Mouse (Mus musculus) embryonic fibroblast, embryonic 13.5 days (primary cell): Measurements from ENCODE around the gene Tmod3. TPM values are rescaled to one million over a fixed set of nuclear protein-coding genes. Genes with fewer than 3 reads are reported as not detected.

Experiments
- H3K27ac ChIP-seq: 2 replicates; pipeline ENCODE4 v1.5.1; 2012; ENCODE audit warnings: low read length, control low read depth, inconsistent platforms; ENCODE audit not compliant: insufficient read depth
- H3K4me1 ChIP-seq: 2 replicates; pipeline ENCODE4 v1.6.1; 2011; ENCODE audit warnings: low read length; ENCODE audit not compliant: control insufficient read depth, insufficient read depth
- H3K4me3 ChIP-seq: 2 replicates; pipeline ENCODE4 v1.5.1; 2011; ENCODE audit warnings: mild to moderate bottlenecking, control low read depth, low read length; ENCODE audit not compliant: insufficient read depth
- CTCF ChIP-seq: IDR thresholded peaks from 2 replicates; pipeline ENCODE4 v1.5.1; 2011; ENCODE audit warnings: mild to moderate bottlenecking, control low read depth, low read length, moderate library complexity, borderline replicate concordance; ENCODE audit not compliant: insufficient read depth
- POLR2A ChIP-seq: IDR thresholded peaks from 2 replicates; pipeline ENCODE4 v1.6.1; 2011; ENCODE audit warnings: low read depth, mild to moderate bottlenecking, control low read depth, low read length, moderate library complexity
- polyA plus RNA-seq: library from polyadenylated mRNA; stranded (reverse); fragments of >200 nt; gene quantifications from 2 replicates; pipeline ENCODE4 v1.2.4, GENCODE M21; 2011; ENCODE audit warnings: low read depth; ENCODE audit not compliant: missing spikeins, insufficient read length

Tmod3 gene
- polyA plus RNA-seq, 1 experiment = 71.0 TPM

DNA sequence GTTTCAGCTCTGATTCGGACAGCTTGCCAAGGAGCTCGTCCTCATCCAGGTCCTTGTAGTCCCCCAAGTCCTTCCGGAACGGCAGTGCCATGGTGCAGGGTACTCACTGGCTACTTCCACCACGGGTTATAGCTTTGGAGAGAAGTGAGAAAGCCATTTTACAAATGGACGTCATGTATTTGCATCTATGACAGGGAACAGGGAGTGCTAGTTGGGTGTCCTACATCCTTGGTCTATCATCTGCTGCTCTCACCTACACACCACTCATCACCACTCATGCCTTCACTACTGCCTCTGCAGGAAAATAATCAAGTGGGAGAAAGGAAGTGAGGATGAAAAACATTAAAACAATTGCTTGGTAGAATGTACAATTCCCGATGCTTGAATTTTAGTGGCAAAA is 27.0 kb downstream of the Tmod3 start:
- no peak overlapping the region for H3K27ac ChIP-seq
- H3K4me3 ChIP-seq = no peak overlapping the region
- no peak for TF ChIP-seq CTCF
- TF ChIP-seq POLR2A = no peak
- H3K4me1 ChIP-seq = peaks cover 4% of the 10 kb centered on the region; the same call in 1 of the 2 replicates

DNA sequence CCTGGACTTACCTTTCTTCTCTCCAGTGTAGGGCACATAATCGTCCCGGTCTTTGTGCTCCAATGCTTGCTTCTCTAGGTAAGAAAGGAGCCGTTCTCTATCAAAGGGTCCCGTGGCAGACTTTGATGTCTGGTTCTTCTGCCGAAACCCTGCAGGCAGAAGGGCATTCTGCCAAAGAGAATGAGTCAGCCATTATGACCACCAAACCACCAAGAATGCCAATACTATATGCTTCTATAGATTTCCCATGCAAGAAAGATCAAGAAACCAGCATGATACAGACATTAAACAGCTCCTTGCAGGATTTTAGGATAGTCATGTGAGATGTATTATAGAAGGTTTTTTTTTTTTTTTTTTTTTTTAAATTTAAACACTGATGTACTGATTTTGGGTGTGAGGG is 30.1 kb downstream of the Tmod3 start:
- Histone ChIP-seq H3K27ac (no peak overlapping the region), H3K4me1 (peaks cover 4% of the 10 kb centered on the region; the same call in 1 of the 2 replicates), H3K4me3 (no peak overlapping the region)
- TF ChIP-seq POLR2A = no peak

DNA sequence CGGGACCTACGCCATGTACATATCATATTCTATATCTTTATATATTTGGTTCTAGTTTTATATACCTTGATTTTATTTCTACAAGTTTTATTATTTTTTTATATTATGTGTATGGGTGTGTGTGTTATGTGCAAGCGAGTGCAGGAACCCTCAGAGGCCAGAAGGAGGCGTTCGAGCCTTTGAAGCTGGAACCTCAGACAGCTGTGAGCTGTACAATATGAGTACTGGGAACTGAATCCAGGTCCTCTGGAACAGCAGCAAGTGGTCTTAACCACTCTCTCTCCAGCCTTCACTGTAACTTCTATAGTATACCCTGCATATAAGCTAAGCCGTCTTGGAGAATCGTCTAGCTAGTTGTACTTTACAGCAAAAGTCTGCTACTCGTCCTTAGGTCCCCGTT is 31.4 kb downstream of the Tmod3 start:
- TF ChIP-seq CTCF = no peak
- no peak for TF ChIP-seq POLR2A
- Histone ChIP-seq H3K27ac (no peak overlapping the region), H3K4me1 (0 out of 2 replicates have a peak, but pooled peaks cover 2% of the 10 kb centered on the region), H3K4me3 (no peak overlapping the region)

DNA sequence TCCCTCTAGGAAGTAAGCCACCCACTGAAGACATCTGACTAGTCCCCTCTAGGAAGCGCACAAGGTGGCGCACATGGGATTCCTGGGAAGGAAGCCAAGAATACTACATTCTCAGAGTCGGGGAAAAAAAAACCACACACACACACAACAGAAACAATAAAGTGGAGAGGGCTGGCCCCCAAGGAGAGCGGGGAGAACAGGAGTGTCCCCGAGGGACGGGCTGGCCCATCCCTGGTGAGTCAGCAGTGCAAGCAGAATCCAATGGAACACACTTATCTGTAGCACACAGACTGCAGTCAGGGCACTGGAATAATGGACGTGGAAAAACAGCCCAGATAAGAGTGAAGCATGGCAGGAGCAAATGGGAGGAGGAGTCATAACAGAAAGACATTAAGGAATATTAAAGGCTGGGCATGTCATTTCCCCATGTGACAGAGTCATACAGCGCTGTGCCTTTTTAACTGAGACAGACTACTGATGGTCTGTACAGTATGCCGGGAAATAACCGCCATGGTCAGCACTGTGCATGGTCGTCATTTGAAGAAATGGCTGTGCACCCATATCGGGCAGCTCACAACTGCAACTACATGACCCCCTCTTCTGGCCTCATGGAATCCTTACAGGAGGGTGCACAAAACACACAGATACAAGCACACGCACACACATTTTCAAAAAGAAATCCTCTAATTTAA is 31.9 kb downstream of the Tmod3 start:
- 0 out of 2 replicates have a peak, but pooled peaks cover 2% of the 10 kb centered on the region for H3K4me1 ChIP-seq
- no peak for TF ChIP-seq POLR2A
- TF ChIP-seq CTCF = no peak
- no peak overlapping the region for H3K27ac ChIP-seq
- no peak overlapping the region for H3K4me3 ChIP-seq

DNA sequence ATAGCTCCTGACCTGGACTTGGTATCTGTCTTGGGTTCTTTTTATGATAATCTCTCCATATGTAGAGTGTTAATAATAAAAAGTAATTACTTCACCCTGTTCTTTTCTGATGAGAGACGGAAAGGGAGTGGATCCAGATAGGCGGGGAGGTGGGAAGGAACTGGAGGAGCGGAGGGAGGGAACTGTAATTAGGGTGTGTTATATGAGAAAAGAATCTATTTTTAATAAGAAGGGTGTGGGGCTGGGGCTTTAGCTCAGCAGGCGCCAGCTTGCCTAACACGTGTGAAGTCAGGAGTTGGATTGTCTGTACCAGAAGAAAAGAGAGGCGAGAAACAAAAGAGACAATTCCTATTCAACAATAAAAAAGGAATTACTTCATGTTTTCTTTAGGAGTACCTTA is 35.8 kb downstream of the Tmod3 start:
- Histone ChIP-seq H3K27ac (no peak overlapping the region), H3K4me1 (0 out of 2 replicates have a peak, but pooled peaks cover 2% of the 10 kb centered on the region), H3K4me3 (no peak overlapping the region)
- TF ChIP-seq POLR2A (no peak), CTCF (no peak)

DNA sequence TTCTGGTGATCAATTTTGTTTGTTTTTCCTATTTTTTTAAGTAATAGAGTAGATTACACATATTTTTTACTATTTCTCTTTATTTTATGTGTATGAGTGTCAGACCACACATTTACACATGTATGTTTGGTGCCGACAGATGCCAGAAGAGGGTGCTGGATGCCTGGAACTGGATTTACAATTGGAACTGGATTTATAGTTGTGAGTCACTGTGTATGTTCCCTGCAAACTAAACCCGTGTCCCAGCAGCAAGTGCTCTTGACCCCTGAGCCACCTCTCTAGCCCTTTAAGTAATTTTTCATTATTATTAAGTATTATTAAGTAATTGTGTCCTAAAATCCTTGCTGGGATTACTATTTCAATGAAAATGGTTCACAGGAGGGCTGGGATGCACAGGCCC is 37.2 kb downstream of the Tmod3 start:
- Histone ChIP-seq H3K27ac (no peak overlapping the region), H3K4me1 (no peaks in the 10 kb centered on the region), H3K4me3 (no peak overlapping the region)
- TF ChIP-seq CTCF = no peak
- no peak for TF ChIP-seq POLR2A

DNA sequence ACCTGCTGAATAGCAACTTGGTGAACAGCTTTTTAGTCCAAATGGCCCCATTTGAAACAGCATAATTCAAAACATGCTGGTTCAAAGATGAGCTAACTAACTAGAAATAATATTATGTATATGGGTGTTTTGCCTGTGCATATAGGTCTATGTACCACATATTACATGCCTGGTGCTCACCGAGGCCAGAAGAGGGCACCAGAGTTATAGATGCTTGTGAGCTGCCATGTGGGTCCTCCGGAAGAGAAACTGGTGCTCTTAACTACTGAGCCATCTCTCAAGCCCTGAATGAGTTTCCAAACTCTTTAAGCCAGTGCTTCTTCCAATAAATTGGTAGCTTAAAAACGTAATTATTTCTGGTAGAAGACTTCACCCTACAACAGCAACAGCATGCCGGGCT is 37.7 kb downstream of the Tmod3 start:
- H3K4me1 ChIP-seq = no peaks in the 10 kb centered on the region
- TF ChIP-seq POLR2A (no peak), CTCF (peak; percentile 52; the same call in 1 of the 2 replicates)
- no peak overlapping the region for H3K4me3 ChIP-seq
- H3K27ac ChIP-seq = no peak overlapping the region

DNA sequence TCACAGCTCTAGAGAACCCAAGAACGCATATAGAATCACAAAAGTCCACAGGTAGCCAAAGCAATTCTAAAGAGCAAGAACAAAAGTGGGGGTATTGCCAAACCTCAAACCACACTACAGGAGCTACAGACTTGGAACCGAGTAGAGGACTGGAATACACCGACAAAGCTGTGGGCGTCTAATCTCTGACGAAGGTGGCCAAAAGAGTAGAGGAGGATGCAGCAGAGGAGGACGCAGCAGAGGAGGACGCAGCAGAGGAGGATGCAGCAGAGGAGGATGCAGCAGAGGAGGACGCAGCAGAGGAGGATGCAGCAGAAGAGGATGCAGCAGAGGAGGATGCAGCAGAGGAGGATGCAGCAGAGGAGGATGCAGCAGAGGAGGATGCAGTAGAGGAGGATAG is 38.5 kb downstream of the Tmod3 start:
- no peak overlapping the region for H3K4me3 ChIP-seq
- TF ChIP-seq POLR2A = no peak
- no peak for TF ChIP-seq CTCF
- H3K4me1 ChIP-seq = no peaks in the 10 kb centered on the region
- H3K27ac ChIP-seq = no peak overlapping the region

DNA sequence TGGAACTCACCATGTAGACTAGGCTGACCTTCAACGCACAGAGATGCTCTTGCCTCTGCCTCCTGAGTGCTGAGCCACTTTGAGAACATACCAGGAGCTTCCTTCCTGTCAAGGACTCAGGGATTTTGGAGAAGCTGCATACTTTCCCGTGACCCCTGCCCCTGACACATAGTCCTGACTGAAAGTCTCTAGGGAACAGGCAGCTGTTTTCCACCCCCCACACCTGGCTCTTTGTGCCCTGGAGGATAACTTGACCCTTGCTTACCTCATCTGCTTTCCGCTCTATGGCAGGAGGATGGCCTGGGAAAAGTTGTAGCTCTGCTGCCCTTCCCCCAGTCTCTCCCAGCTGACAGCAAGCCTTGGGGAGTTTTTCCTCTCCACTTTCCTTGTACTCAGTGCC is 41.7 kb downstream of the Tmod3 start:
- Histone ChIP-seq H3K4me3 (no peak overlapping the region), H3K4me1 (no peaks in the 10 kb centered on the region), H3K27ac (no peak overlapping the region)
- TF ChIP-seq POLR2A (no peak), CTCF (no peak)

DNA sequence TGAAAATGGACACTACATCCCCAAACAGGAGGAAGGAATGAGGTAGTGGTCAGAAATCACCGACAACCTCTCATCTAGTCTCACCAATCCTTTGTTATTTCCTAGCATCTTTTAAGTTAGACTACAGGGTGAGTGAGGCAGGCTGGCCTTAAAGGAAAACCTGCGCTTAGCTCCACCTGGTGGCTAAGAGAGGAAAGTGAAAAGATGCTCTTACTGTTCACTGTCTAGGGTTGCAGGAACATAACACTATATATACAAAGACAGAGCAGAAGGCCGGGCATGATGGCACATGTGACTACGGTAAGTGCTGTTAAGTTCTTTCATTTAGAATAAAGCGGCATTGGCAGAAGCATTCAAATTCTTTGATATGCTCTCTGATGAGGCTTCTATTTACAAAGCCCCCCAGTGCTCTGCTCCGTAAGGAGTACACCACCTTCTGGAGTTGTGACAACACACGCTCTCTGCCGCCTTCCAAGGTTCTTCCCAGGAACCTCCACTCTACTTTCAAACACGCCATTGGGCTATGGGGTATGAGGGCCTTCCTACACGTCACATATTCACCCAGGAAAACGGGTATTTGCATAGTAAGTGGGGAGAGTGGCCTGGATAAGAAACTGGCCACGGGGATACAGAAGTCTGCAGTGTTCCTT is 43.9 kb downstream of the Tmod3 start:
- peak; percentile 50; the same call in 1 of the 2 replicates for TF ChIP-seq CTCF
- no peak for TF ChIP-seq POLR2A
- no peaks in the 10 kb centered on the region for H3K4me1 ChIP-seq
- H3K27ac ChIP-seq = no peak overlapping the region
- H3K4me3 ChIP-seq = no peak overlapping the region
